Mouse (Mus musculus): ENCODE data around the gene Sf1. TPM values are rescaled to one million over a fixed set of nuclear protein-coding genes. Genes with fewer than 3 reads are reported as not detected.

Sf1 gene
- total RNA-seq, 2 experiments from 2014 or later: 166 to 186 TPM

- DNase-seq: no peak
These were observed 11.1 kb downstream of the Sf1 start for GRCm38 (mm10) chr19:6374571-6374970.

GRCm38 (mm10) chr19:6375423-6376254 lies 12.1 kb downstream of the Sf1 start:
- no peak for DNase-seq

DNA sequence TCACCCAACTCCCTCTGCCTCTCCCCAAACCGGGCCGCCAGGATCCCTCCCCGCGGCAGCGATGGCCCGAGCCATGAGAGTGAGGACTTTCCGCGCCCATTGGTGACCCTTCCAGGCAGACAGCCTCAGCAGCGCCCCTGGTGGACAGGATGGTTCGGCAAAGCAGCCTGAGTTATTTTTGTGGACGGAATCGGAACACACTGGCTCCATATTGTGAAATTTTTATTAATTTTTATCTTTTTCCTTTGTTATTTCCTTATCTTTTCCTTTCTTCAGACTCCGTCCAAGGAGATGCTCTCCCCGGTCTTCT lies 12.7 kb downstream of the Sf1 start:
- DNase-seq: peak; percentile 79

- DNase-seq: no peak
These were observed 13.2 kb downstream of the Sf1 start for GRCm38 (mm10) chr19:6376643-6377042.

DNA sequence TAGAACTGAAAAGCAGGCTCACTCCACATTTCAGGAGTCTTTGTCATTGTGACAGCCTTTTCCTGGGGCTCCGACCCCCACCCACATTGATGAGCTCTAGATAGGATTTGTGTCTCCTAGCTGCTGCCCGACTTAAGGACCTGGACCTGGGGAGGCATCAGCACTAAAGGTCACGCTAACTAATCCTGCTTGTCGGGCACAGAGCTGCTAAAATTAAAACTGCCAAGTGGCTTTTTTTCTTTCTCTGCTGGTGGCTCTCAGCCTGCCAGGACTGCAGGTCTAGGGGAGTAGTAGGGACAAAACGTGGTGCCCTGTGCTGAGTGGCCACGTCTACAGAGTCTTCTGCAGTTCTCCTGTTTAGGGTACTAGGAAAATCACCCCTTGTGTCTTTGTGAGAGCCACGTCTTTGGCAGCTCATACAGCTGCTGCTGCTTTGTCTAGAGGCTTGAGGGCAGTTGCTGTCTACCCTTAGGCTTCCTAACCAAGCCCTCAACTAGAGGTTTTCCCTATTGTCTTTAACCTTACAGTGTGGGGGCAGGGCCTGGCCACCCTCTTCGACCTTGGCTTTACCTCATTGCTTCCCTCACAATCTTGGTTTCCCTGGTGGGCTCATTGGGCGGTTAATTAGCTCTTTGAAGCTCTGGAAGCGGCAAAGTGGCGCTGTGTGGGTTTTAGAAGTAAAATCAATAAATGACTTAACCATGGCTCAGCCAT lies 14.0 kb downstream of the Sf1 start:
- no peak for DNase-seq

GRCm38 (mm10) chr19:6380411-6381166 lies 17.1 kb downstream of the Sf1 start:
- DNase-seq: no peak

DNA sequence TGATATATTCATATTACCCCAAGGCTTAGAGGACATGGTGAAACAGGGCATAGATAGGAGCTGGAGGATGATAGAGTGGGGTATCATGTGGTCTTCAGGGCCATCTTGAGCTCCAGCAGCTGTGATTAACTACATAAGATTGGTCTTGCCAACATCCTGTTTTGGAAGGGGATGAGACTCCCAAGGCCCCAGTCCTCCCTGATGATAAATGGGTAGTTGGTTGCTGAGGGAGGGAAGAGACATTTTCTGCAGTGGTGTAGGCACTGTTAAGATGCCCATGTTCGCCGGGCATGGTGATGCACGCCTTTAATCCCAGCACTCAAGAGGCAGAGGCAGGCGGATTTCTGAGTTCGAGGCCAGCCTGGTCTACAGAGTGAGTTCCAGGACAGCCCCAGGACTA lies 17.7 kb downstream of the Sf1 start:
- no peak for DNase-seq

- no peak for DNase-seq
These were observed 18.9 kb downstream of the Sf1 start for GRCm38 (mm10) chr19:6382323-6382924.

GRCm38 (mm10) chr19:6383470-6383869 lies 20.0 kb downstream of the Sf1 start:
- no peak for DNase-seq

- DNase-seq: peak; percentile 78
These were observed 20.6 kb downstream of the Sf1 start, which contains the start of gene Pygm for GRCm38 (mm10) chr19:6384128-6384527. Pygm (plus strand) TSS chr19:6384399.

GRCm38 (mm10) chr19:6384954-6385353 lies 21.5 kb downstream of the Sf1 start:
- peak; percentile 63 for DNase-seq

GRCm38 (mm10) chr19:6385419-6385818 lies 21.9 kb downstream of the Sf1 start:
- DNase-seq: no peak

GRCm38 (mm10) chr19:6385821-6386220 lies 22.3 kb downstream of the Sf1 start:
- DNase-seq: no peak

- no peak for DNase-seq
These were observed 22.7 kb downstream of the Sf1 start for GRCm38 (mm10) chr19:6386234-6386633.

DNA sequence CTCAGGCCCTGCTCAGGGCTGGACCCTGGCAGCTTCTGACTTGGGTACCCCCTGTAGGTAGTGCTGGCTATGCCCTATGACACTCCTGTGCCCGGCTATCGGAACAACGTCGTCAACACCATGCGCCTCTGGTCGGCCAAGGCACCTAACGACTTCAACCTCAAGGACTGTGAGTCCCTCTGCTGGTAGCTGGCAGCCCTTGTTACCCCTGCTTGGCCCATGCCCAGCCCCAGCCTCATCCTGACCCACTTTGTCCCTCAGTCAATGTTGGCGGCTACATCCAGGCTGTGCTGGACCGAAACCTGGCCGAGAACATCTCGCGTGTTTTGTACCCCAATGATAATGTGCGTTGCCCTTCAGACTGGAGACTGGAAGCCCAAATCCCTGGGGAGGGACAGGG lies 24.5 kb downstream of the Sf1 start:
- DNase-seq: peak; percentile 64

DNA sequence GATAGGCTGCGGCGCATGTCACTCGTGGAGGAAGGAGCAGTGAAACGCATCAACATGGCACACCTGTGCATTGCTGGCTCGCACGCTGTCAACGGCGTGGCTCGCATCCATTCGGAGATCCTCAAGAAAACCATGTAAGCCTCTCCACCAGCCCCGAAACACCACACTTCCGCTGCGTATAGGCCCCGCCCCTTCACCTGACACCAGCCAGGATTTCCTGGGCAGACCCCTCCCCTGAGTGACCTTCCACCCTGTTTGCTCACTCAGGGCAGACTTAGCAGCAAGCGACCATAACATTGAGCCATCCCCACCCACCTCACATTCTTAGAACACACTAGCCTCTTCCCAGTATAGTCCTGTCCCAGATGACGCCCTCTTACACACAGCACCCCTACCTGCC lies 26.3 kb downstream of the Sf1 start:
- DNase-seq: no peak

GRCm38 (mm10) chr19:6390251-6390650 lies 26.8 kb downstream of the Sf1 start:
- DNase-seq: no peak

GRCm38 (mm10) chr19:6392743-6393393 lies 29.4 kb downstream of the Sf1 start:
- no peak for DNase-seq

- DNase-seq: no peak
These were observed 30.1 kb downstream of the Sf1 start for GRCm38 (mm10) chr19:6393637-6394036.

- no peak for DNase-seq
These were observed 32.7 kb downstream of the Sf1 start for GRCm38 (mm10) chr19:6396237-6396636.

DNA sequence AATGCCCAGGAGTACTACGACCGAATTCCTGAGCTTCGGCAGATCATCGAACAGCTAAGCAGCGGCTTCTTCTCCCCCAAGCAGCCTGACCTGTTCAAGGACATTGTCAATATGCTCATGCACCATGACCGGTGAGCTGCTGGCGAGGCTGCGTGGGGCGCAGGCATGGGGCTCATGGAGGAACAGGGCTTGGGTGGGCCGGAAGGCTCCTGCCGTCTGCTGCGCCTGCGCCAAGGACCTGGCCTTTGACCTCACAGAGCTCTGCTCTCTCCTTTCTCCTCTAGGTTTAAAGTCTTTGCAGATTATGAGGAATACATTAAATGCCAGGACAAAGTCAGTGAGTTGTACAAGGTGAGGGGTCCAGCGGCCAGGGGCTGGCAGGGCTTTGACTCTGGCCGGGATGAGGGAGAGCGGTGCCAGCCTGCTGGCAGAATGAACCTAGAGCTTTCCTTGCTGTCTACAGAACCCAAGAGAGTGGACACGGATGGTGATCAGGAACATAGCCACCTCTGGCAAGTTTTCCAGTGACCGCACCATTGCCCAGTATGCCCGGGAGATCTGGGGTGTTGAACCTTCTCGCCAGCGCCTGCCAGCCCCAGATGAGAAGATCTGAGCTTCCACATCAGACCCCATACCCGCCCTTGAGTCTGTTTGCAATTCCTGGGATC lies 34.2 kb downstream of the Sf1 start:
- DNase-seq: no peak
